Mouse (Mus musculus) right cerebral cortex, adult 18-20 months (tissue): ENCODE measurements at regions not wholly inside any gene's neighbourhood (a gene's known extent, or its start where the extent isn't known, plus 50 kb on each side); places are given as distances from the start of the nearest gene placed in this dataset.

Experiments used
- DNase-seq: peaks from one replicate; pipeline ENCODE4 v3.0.0; 2022; ENCODE audit warnings: mixed read lengths

DNA sequence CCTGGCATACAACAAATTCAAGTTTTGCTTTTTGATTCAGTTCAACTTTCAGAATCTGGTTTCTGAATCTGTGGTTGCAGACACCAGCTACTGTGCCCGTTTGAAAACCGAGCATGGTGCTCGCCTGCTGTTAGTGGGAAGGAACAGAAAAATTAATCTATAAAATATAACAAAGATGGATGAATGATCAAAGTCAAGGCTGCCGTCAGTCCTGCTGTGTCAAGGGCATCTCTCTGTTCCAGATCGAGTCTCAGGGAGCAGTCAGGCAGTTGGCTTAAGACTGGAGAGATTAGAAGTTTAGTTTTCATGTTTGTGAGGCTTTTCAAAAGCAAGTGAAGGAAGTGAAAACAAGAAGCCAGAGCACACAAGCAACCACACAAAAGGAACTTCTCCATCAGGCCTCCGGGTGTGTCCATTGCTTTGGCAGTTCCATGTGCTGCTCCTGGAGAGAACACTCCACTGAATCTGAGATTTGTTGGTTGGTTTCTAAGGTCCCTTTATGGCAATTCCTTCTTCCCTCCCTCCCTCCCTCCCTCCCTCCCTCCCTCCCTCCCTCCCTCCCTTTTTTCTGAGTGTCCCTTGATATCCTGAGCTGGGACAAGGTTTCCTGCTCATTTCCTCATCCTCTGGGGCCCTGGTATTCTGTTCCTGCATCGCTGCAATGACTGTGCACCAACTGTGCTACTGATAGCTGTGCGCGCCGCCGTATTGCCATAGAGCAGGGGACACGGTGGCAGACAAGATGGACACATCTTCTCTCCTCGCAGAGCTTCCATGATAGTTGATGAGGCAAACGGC is 145.4 kb upstream of the Serp2 start:
- DNase-seq: no peak

DNA sequence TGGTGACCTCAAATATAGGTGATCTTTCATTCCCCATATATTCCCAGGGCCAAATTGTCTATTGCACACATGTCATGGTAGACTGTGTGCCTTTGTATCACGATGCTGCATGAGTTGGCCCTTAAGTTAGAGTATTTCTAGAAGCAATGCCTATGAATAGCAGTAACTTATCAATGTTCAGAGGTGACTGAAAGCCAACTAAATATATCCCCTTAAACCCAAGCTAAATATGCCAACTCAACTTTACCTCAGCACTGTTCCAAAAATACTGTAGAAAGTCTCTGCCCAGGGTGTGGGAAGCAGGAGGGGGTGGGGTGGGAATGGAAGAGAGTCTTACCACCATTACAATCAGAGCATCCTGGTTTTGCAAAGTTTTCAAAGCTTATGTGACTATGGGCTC is 144.6 kb upstream of the Serp2 start:
- no peak for DNase-seq

DNA sequence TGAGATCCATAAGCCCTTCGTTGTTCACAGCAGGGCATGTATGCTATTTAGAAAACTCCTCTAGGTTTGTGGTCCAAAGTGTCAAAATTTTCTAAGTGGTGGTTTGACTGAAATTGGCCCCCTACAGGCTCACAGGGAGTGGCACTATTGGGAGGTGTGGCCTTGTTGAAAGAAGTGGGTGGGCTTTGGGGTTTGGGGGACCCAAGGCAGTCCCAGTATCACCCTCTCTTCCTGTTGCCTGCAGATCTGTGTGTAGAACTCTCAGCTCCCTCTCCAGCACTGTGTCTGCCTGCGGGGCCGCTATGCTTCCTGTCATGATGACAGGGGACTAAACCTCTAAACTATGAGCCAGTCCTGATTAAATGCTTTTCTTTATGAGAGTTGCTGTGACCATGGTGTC is 144.1 kb upstream of the Serp2 start:
- DNase-seq: no peak

DNA sequence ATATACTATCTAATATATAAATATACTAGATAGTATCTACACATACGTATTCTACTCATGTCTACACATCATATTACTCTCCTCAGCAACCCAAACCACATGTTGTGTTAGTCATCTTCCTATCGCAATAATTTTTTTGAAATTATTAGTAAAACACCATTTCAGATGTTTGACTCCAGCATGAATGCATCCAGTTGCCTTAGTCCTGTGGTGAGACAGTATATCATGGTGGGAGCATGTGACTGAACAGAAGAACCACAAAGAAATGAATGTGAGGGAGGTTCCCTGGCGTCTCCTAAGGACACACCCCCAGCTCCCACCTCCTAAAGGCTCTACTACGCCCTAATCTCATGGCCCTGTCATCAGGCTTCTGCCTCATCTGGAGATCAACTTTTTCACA is 143.5 kb upstream of the Serp2 start:
- no peak for DNase-seq

DNA sequence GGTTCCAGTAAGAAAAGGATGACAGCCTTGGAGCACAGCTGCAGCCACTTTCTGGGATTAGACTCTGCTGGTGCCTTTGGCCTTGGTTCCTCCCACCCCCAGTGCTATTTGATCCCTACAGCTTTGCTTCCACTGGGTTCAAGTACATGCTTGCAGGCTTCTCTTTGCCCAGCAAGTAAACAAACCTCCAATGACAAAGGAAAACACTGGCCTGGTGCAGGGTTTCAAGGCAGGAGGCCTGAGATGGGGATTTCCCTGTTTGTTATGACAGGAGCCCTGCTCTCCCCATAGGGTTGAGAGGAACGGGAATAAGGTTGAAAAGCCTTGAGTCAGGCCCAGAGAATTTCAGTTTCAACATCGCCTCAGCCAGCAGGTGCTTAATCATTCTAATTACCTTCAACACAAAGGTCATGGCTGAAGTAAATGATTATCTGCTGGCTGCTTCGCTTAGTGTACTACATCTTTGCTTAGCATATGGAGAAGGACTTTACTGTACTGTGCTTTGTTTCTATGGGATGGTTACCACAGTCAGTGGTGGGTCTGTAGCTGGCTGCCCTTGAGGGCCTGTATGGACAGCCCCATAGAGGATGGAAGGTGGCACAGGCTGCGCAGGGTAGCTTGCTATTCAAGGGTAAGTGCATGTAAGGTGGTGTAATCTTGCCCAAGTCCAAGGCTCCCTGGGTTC is 142.2 kb upstream of the Serp2 start:
- no peak for DNase-seq

DNA sequence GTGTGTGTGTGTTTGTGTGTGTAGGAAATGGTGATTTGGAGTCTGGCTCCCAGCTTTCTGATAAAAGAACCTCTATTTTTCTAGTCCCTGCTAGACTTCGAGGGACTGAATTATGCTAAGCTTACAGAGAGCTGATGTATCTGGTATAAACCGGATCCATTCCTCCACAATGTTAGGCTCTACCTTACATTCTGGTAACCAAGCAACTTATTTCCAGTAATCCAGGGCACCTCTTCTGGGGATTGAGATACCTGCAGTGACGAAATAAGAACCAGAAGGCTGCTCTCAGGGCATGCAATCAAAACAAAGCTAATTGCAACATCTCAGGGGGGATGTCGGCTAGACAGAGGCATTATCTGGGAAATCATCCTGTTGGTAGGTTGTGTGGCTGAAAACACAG is 140.0 kb upstream of the Serp2 start:
- DNase-seq: no peak

DNA sequence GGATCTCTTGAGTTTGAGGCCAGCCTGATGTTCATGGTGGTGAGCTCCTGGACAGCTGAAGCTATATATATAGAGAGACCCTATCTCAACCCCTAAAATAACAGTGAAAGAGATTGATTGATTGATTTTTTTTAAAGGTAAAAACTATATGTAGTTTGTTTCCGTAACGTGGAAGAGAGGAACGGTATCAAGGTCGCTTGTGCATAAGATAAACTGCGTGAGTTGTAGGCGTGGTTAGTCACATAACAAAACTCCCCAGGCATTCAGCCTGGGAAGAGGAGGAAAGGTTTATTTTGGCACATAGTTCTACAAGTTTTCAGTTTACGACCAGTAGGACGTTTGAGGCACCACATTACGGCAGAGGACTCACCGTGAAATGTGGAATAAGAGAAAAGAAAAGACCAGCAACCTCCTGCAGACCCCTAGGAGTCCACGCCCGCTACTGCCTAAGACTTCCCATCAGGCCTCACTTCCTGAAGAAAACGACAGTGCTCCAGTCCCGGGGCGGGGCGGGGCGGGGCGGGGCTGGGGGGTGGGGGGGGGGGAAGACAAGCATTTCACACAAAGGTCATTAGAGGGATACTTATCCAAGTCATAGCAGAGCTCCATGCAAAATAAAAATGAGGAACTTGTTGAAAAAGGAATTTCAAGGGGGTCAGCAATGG is 139.1 kb upstream of the Serp2 start:
- DNase-seq: no peak

DNA sequence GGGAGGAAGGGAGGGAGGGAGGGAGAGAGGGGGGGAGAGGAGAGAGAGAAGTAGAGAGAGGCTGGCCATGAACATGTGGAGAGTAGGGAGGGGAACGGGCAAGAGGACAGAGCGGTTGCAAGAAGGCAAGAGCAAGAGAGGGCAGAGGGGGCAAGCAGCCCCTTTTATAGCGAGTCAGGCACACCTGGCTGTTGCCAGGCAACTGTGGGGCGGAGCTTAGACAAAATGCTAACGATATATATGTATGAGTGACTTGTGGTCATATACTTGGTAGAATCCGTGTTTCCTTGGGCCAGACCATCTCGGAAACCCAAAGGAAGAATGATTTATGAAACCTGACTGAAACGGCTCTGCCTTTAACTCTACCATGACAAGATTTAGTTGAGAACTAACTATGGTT is 138.2 kb upstream of the Serp2 start:
- no peak for DNase-seq

DNA sequence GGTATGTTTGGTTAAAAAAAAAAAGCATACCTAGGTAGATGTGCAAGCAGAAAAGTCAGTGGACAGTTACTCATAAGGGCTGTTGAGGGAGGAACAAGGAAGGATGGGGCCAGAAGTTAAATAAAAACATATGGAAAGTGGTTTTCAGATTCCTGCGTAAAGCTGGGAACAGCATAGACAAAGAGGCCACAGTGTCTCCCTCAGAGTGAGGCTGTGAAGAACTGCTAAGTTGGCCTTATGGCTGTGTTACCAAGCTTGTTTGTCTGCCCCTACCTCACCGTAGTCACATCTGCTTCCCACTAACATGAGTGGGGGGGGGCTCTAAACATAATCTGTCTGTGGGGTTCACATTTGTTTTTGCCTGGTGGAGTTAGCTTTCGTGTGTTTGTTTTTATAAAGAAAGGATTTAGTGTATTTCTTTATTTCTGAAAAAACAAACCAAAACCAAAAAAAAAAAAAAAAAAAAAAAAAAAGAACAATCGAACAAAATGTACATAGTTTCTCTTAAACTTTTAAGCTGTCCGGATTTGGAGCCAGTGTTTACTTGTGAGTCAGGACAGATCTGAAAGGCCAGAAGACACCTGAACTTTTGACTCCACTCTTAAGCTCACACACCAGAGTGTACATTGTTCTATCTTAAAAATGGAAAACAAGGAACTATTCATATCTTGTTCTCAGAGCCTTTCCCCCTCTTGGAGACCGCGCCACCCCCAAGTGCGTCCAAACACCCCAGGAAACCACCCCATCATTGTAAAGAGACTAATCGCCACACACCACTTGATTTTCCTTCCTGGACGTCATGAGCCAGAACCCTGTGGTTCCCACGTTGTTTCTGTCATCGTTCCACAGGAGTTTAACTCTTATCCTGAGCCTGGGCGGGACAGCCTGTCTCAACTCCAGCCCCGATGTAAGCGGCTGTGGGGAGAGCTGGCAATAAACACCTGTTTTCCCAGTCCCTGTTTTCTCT is 136.9 kb upstream of the Serp2 start:
- no peak for DNase-seq

DNA sequence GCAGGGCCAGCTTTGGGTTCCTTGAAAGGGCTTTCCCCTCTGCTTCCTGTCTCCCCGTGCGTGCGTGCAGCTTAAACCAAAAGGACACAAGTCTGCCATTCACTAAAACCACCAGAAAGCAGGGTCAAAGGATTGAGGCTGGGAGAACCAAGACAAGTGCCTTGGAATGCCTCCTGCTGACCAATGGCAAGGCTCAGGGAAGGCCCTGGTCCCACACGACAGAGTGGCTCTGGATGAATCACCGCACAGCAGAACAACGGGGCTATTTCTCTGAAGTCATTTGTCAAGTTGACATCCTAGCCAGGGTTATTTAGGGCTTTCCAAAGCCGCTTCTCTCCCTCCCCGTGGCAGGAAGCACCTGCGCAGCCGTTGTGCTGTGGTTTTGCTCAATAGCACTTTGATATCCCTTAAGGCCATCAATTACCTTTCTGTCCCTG is 131.3 kb upstream of the Serp2 start:
- DNase-seq: no peak

DNA sequence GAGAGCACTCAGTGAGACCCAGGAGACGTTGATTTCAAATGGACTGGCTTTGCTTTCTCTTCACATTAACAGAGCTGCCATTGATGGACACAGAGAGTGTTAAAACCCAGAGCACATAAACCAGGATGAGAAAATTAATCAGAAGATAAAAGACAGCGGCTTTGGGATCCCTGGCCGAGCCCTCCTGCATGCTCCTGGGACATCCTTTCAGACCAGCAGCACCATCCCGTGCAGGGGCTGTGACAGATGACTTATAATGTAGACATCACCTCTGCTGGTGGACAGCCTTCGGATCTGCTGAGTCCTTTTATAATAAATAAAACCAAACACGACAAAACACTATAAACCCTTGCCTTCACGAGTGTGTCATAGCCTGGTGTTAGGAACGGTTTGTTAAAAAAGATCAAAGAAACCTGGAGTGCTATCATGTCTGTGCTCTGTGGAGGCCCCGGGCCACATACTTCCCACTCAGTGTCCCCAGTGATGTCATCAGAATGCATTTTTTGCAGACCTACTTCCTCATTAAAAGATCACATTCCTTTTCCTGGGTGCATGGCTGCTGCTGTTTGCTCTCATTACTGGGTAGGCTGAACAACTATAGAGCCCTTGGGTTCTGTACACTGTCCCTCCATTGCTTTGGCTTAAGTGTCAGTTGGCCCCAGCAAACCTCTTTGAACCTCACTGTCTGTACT is 130.2 kb upstream of the Serp2 start:
- DNase-seq: no peak

DNA sequence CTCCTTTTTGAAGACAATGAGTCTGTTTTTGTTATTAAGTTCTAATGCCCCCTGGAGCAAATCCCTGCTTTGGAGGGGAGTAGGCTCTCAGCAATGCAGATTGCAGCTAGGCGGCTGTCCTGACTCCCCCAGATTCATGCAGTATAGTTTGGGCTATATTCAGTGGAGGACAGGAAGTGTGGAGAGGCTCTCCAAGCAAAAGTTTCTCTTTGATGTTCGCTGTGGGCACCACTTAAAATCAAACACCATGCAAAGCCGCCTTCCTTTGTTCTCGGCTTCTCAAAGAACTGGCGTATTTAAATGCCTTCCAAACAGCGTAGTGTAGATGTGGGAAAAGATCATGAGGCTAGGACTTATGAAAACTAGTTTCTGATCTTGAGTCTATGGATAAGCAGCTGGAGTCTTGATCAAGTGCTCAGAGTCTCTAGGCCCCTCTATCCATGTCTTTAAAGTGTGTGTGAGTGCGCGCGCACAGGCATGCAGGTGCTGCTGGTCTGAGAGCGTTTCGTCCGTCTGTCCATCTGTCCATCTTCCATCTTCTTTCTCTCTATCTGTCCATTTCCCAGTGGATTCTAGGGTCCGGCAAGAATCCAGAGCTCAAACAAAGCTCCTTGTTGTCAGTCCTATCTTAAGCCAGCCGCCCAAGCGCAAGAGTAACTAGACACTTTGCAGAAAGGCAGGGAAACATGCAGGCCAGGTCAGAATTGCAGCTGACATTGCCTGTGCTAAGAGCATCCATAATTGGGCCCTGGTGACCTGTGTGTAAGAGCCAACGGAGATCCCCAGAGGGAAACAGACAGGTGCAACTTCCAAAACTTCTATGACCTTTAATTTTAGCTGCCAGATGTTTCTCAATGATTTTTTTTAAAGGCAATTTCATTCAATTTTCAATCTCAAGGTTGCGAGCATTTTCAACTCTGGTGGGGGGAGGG is 129.4 kb upstream of the Serp2 start:
- DNase-seq: no peak

DNA sequence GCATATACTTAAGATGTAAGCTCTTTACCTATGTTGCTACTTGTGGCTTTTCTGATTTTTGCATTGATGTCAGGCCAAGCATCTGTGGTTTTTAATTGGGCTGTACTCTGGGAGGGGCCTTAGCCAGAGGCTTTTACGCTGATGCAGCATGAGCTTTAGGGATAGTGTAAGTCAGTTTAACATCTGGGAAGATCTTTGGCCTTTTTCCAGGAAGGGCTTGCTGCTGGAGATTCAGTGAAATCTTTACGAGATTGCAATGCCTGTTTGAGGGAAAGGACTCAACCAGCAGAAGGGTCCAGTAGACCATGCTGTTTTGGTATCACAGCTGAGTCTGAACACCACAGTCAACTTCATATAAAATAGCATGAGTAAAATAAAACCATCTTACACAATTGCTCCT is 127.6 kb upstream of the Serp2 start:
- no peak for DNase-seq

DNA sequence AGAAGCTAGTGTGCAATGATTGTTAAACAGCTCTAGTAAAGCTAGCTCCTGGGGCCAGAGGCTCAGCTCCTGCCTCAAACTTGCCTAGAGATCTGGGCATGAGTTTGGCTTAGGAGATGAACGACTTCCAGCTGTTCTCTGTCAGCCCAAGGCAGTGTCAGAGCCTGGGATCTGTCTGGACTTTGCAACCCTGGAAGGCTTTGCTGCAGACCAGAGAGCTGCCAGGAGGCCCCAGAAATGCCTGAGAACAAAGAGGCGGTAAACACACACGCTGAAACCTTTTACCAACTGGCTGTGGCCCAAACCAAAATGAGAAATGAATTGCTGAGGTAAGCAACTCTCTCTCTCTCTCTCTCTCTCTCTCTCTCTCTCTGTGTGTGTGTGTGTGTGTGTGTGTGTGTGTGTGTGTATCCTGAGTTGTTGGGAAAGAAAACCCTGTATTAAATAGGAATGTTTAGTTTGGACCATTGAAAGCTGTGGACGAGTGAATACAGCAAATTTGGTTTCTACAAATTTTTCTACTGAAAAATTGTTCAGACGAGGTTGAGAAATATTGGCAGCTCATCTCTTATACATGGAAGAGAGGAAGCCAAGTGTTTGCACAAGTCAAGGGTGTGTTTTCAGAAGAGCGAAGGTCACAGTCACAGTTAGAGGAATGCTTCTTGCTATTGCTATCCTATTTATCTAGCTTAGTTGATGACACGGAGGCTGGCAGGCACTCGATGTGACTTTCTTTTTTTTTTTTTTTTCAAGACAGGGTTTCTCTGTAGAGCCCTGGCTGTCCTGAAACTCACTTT is 125.1 kb upstream of the Serp2 start:
- no peak for DNase-seq

DNA sequence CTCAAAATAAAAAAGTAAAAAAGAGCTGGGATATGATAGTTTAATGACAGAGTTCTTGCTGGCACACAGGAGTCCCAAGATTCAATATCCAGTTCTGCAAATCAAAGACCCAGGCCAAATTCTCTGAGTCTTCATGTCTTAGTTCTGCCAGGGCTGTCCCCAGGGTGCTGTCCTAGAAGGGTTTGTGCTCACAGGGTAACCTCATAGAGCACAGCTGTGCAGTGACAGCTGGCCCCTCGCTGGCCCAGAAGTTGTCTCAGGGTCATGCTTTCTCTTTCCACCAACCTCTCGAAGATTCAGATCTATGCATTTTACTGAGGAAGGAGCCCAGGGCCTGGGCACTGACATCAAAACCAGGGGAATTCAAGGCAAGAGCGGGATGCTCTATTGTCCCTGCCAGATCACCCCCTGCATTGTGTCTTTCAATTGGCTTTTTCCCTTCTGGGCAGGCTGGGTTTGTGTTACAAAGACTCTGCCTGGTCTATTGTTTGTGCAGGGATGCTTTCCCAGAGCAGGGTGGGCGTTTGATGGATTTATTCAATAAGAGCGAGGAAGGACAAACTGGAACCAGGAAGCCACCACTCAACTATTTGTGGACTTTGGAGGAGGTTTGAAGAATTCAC is 121.9 kb upstream of the Serp2 start:
- DNase-seq: no peak

DNA sequence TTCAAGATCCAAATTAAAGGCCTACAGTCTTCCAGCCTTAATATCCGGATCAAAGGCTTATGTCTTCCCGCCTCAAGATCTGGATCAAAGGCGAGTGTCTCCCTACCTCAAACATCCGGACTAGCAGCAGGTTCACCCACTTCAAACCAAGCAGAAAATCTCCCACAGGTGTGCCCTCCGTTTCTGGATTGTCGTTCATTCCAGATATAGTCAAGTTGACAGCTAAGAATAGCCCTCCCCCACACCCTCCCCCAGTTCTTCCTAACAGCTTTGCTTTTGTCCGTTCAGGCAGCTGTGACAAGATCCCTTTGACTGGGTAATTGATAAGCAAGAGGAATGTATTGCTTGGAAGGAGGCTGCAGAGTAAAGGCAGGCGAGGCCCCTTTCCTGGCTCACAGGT is 118.3 kb upstream of the Serp2 start:
- DNase-seq: no peak

DNA sequence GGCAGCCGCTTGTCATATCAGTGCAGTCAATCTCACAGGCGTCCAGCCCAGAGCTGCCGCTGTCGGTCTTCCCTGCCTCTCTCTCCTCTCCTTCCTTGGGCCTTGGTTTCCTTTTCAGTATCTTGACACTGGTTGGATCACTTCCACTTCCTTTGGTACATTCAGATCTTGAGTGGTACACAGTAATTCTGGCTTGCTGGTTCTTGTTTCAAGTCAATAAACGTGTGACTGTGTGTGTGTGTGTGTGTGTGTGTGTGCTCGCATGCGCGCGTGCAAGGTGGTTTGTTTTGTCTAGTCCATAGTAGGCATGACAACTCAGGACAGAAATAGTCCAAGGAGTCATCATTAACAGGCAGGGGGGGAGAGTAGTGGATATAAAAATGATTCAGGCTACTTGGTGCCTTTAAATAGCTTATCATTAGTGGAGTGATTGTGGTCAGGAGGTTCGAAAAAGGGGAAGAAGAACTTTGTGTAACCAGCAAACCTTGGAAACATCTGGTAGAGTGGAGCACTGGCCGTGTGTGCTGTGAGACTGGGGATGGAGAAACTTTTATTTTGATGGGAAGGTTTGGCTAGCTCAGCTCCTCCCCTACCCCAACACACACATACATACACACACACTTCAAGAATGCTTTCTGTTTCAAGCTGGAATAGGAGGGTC is 117.1 kb upstream of the Serp2 start:
- DNase-seq: no peak

DNA sequence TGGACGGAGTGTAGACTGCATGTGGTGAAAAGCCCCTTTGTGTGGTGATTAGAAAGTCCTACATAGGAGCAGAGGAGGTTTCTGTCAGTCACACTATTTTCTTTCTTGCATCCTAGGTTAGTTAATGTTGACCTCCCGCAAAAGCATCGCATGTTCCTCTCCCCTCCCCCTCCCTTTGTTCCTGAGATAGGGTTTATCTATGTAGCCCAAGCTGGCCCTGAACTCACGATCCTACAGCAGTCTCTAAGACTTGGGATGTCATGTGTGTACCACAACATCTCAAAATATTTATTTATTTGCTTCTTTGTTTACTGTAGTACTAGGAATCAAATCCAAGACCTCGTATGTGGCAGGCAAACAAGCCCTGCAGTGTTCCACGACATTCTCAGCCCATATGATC is 116.2 kb upstream of the Serp2 start:
- no peak for DNase-seq

DNA sequence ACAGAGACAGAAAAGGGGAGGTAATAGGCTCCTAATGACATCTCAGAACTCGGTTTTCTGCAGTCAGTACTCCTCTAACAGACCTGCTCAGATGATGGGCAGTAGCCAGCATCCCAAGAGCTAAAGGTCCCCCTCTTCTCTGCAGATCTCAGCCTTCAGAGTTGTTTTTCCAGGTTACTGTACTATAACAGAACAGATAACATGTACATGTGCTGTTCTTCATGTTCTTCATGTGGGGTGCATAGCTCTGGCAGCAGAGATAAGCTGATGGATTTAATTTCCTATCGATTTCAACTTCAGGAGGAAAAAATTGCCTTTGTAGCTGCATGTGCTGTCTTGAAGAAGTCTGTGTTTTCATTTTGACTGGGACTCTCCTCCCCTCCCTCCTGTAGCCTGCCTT is 115.8 kb upstream of the Serp2 start:
- DNase-seq: no peak
